Mouse (Mus musculus): Measurements from ENCODE around the gene Slc6a11.

DNA sequence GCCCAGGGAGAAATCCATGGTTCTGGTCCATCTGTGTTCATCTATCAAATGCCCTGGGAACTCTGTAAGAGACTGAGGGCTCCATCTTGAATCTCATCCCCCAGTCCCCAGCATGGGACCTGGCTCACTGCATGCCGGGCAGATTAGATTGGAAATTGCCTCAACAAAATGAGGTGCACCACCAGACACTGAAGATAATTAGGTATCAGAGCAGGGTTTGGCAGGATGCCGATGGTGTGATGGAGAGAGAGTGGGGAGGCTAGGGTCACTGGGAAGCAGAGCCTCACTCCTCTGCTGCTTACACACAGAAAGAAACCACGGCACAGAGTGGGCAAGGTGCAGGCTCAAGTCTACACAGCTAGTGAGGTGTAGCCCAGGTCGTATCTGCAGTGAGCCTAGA, 164.0 kb downstream of the Slc6a11 start:
- TF ChIP-seq CTCF (IDR thresholded peaks at IDR 0.05; ENCODE audit: control insufficient read depth, insufficient read depth, low read length) = no peak
- TF ChIP-seq POLR2A (IDR thresholded peaks at IDR 0.05; ENCODE audit: borderline replicate concordance, control insufficient read depth, low read depth, low read length) = no peak
